Mouse (Mus musculus): ENCODE data around the gene Itga8. TPM values are rescaled to one million over a fixed set of nuclear protein-coding genes. Genes with fewer than 3 reads are reported as not detected.

The Itga8 gene
- polyA plus RNA-seq, 1 experiment from 2014 or later = 4.6 TPM

DNA sequence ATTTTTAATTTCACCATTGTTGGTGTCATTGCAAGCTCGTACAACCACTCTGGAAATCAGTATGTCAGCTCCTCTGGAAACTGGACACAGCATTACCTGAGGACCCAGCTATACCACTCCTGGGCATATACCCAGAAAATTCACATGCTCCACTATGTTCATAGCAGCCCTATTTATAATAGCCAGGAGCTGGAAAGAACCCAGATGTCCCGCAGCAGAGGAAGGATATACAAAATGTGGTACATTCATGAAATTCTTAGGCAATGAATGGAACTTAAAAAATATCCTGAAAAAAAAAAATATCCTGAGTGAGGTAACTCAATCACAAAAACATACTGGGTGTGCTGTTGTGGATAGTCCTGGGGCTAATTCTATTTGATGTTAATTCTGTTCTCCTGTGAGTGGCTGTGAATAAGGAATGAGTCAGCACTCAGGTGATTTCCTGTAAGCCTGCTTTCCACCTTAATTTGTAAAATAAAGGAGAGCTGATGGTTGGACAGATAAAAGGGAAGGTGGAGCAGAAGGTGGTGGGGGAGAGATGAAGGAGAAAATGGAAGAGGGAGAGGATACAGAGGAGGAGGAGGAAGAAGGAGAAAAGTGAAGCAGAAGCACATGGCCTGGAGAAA, 224.3 kb downstream of the Itga8 start:
- no peak for ATAC-seq (replicated peaks; ENCODE audit: low FRiP score)
- WGBS = 93% methylated on average over 2 of the region's 2 CpGs
- H3K4me3 ChIP-seq (ENCODE audit: low read depth, low read length) = no peak overlapping the region
- H3K27ac ChIP-seq (ENCODE audit: low read depth, low read length) = no peak overlapping the region
- H3K9me3 ChIP-seq (ENCODE audit: control insufficient read depth, low read length) = no peaks in the 10 kb centered on the region
- H3K9ac ChIP-seq (ENCODE audit: low read length) = no peak overlapping the region
- no peaks in the 10 kb centered on the region for H3K27me3 ChIP-seq (ENCODE audit: control insufficient read depth, insufficient read depth, low read length)
- no peak for DNase-seq (ENCODE audit: low spot score)
- H3K4me2 ChIP-seq (ENCODE audit: low read depth, low read length, severe bottlenecking) = no peak overlapping the region
- no peaks in the 10 kb centered on the region for H3K4me1 ChIP-seq (replicated peaks; ENCODE audit: control insufficient read depth, insufficient read depth, low read length)
- no peaks in the 10 kb centered on the region for H3K36me3 ChIP-seq (ENCODE audit: control insufficient read depth, insufficient read depth, low read length)

DNA sequence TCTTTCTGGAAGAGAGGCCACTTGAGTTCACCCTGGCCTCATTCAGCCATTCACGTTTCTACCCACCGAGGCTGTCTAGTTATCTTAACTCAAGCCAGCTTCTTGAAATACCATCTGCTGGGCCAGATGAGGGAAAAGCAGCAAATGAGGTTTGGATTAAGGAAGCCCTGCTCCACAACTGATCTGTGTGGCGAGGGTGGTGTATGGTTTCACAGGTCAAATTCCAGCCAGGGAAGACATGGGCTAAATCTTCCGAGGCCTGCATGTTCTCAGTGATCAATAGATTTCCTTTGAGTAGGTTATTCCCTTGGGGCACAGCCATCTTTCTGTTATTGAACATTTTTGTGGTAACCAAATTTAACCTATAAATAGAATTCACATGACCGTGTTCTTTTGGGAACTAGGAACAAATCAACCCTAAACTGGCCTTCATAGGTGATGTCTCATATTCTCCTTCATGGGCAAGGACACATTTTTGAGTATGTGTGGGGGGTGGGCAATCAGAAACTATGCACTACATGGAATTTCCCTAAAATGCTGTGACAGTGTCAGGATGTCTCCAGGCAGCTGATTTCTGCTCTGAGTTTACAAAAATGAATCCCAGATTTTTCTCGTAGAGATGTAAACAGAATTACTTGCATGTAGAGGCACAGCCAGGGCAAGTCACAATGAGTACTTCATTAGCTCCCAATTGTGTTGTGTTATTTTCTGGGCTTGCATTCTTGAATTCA, 235.9 kb downstream of the Itga8 start:
- H3K4me1 ChIP-seq (replicated peaks; ENCODE audit: control insufficient read depth, insufficient read depth, low read length) = no peaks in the 10 kb centered on the region

DNA sequence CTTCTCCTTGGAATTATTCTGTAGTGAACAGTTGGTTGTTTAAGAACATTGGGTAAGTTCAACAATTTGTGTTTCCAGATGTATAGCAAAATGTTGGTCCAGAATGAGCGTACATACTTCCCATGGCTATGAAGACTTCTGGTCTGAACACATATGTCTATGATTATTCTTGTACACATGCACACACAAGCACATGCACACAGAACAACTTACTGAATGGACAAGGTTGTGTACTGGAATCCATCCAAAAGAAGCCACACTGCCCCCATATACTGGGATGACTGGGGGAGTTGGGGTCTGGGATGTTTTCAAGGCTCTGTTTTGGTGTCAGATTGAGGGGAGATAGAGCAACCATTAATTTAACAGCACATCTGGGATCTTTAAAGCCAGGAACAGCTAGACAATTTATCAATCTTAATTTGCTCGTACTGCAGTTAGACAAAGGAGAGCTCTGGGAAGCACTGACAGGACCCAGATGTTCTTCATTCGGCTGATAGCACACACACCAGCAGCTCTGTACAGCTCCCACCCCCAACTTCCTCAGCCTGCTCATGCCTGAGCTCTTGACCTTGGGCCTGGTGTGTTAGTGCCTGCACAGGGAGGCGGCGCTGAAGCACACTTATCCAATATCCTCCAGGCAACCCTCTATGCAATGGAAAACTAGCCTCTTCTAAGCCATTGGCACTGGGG, 241.5 kb downstream of the Itga8 start:
- H3K27ac ChIP-seq (ENCODE audit: low read depth, low read length) = no peak overlapping the region
- 74% methylated on average over 5 of the region's 5 CpGs for WGBS
- H3K9ac ChIP-seq (ENCODE audit: low read length) = no peak overlapping the region
- H3K27me3 ChIP-seq (ENCODE audit: control insufficient read depth, insufficient read depth, low read length) = no peaks in the 10 kb centered on the region
- H3K4me3 ChIP-seq (ENCODE audit: low read depth, low read length) = no peak overlapping the region
- ATAC-seq (replicated peaks; ENCODE audit: low FRiP score) (no peak), DNase-seq (ENCODE audit: low spot score) (no peak)
- H3K9me3 ChIP-seq (ENCODE audit: control insufficient read depth, low read length) = no peaks in the 10 kb centered on the region
- no peak overlapping the region for H3K4me2 ChIP-seq (ENCODE audit: low read depth, low read length, severe bottlenecking)
- no peaks in the 10 kb centered on the region for H3K4me1 ChIP-seq (replicated peaks; ENCODE audit: control insufficient read depth, insufficient read depth, low read length)
- H3K36me3 ChIP-seq (ENCODE audit: control insufficient read depth, insufficient read depth, low read length) = no peaks in the 10 kb centered on the region

More for the DNA sequence above, 235.9 kb downstream of the Itga8 start:
- H3K36me3 ChIP-seq (ENCODE audit: control insufficient read depth, insufficient read depth, low read length) = no peaks in the 10 kb centered on the region
- 74% methylated on average over 6 of the region's 6 CpGs for WGBS
- ATAC-seq (replicated peaks; ENCODE audit: low FRiP score) = no peak
- H3K27ac ChIP-seq (ENCODE audit: low read depth, low read length) = no peak overlapping the region
- DNase-seq (ENCODE audit: low spot score) = no peak
- H3K9me3 ChIP-seq (ENCODE audit: control insufficient read depth, low read length) = no peaks in the 10 kb centered on the region
- no peak overlapping the region for H3K9ac ChIP-seq (ENCODE audit: low read length)
- H3K4me3 ChIP-seq (ENCODE audit: low read depth, low read length) = no peak overlapping the region
- H3K27me3 ChIP-seq (ENCODE audit: control insufficient read depth, insufficient read depth, low read length) = no peaks in the 10 kb centered on the region
- H3K4me2 ChIP-seq (ENCODE audit: low read depth, low read length, severe bottlenecking) = no peak overlapping the region

Other genes with a start within 250 kb of the Itga8 start
- gene Mindy3, start 117.5 kb upstream of the Itga8 start, polyA plus RNA-seq (2014; fragmentation: Nextera tagmentation; extraction: Ambion mirVana) = 38.1 and 40.5 TPM in 2 replicates